Comparison of ENCODE assay signal across 14 mouse cellular contexts in the genomic region with DNA sequence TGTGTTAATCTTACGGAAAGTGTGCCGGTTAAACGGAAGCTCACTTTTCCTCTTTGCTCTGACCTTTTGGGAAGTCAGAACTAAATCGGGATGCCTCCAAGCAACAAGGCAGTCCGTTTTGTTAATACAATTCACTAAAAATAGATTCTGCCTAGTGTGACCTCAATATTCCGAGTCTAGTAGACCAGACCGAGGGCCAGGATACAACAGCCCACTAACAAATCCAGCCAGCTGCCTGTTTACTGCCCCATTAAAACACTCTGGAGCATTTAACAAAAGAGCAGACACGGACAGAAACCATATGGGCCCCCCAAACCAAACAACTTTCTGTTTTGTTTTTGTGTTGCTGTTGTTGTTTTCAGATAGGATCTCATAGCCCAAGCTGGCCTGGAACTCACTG.
DNase-seq lines count a peak whose midpoint lies in the region; ATAC-seq and TF ChIP-seq lines count a peak whose summit lies in the region.
"Had no signal": no experiment of that assay in that cellular context is flagged by ENCODE, and none has a peak within 500 bp of the region (broad histone marks: within the 10 kb centered on the region; RNA-seq: fewer than 3 reads in every experiment).

No protein-coding gene starts in this region.

- TF ChIP-seq POLR2A in heart, adult 2 months (IDR thresholded peaks at IDR 0.05; ENCODE audit: insufficient read depth, low read depth, low read length) = no peak

- H3K4me3 ChIP-seq in heart, adult 2 months = no peak overlapping the region
- H3K4me3 ChIP-seq in heart, embryonic 12.5 days = no peak overlapping the region
- H3K4me3 ChIP-seq: embryonic facial prominence, embryonic 15.5 days had no signal

- DNase-seq in heart, adult 2 months = peak in 1 of 2 experiments; percentile 13
- DNase-seq in heart, postnatal 36 days = no peak
- DNase-seq in kidney, postnatal 10 days = peak; percentile 43
- DNase-seq in lung, postnatal 25 days (ENCODE audit: low spot score) = peak; percentile 22
- DNase-seq in cerebellum, postnatal 36 days = no peak
- DNase-seq in thymus, postnatal 4 days = no peak
- no peak for DNase-seq in embryo, embryonic 10.5 days (ENCODE audit: low spot score)
- DNase-seq: cerebellum, postnatal 25 days; thymus, adult 2 months had no signal

- peaks cover 3% of the 10 kb centered on the region; the same call in 1 of the 2 replicates for H3K36me3 ChIP-seq in heart, adult 2 months (ENCODE audit: control insufficient read depth, insufficient read depth, low read length)
- no peaks in the 10 kb centered on the region for H3K36me3 ChIP-seq in heart, embryonic 12.5 days
- H3K36me3 ChIP-seq: embryonic facial prominence, embryonic 15.5 days had no signal

- TF ChIP-seq CTCF in heart, adult 2 months (IDR thresholded peaks at IDR 0.05) = no peak

- H3K79me2 ChIP-seq in heart, adult 2 months (replicated peaks; ENCODE audit: control insufficient read depth, insufficient read depth, low read length) = no peaks in the 10 kb centered on the region

- ATAC-seq in heart, embryonic 12.5 days (ENCODE audit: insufficient number of reproducible peaks, low FRiP score) = no peak
- ATAC-seq: activated CD4-positive, CD25-positive, alpha-beta regulatory T cell, adult 4 months; forebrain, embryonic 16.5 days had no signal

- no peak overlapping the region for H3K9ac ChIP-seq in heart, adult 2 months (ENCODE audit: low read depth, low read length)
- H3K9ac ChIP-seq in heart, embryonic 12.5 days = no peak overlapping the region
- H3K9ac ChIP-seq: embryonic facial prominence, embryonic 15.5 days had no signal

- WGBS in heart, adult 2 months = 15% methylated on average over 8 of the region's 8 CpGs
- WGBS in heart, embryonic 12.5 days = 35% methylated on average over 8 of the region's 8 CpGs

- H3K4me2 ChIP-seq in heart, embryonic 12.5 days = 0 out of 2 replicates have a peak overlapping the region, but pooled peaks have one; percentile 10
- H3K4me2 ChIP-seq: embryonic facial prominence, embryonic 15.5 days; liver, embryonic 11.5 days had no signal

- intact Hi-C loops in heart, adult 2 months (cut with DNase I) = loop anchor here (5.0 kb wide), 1 partner anchor 484 kb away; no protein-coding TSS in a partner anchor
- intact Hi-C loops in heart, postnatal 36 days (cut with DNase I) = loop anchor here (10.0 kb wide), 1 partner anchor 826 kb away; no protein-coding TSS in a partner anchor

- H3K4me1 ChIP-seq in heart, adult 2 months (ENCODE audit: control insufficient read depth, insufficient read depth, low read length) = peaks cover 10% of the 10 kb centered on the region
- H3K4me1 ChIP-seq in heart, embryonic 12.5 days (replicated peaks) = peaks cover 27% of the 10 kb centered on the region

- no peaks in the 10 kb centered on the region for H3K9me3 ChIP-seq in heart, embryonic 12.5 days (replicated peaks)
- H3K9me3 ChIP-seq: embryonic facial prominence, embryonic 15.5 days had no signal

- no peaks in the 10 kb centered on the region for H3K27me3 ChIP-seq in heart, adult 2 months (ENCODE audit: control insufficient read depth, insufficient read depth, low read length)
- peaks cover 1% of the 10 kb centered on the region; the same call in 1 of the 2 replicates for H3K27me3 ChIP-seq in heart, embryonic 12.5 days (replicated peaks)
- H3K27me3 ChIP-seq: embryonic facial prominence, embryonic 15.5 days had no signal

- H3K27ac ChIP-seq in heart, adult 2 months = peak overlapping the region; percentile 75
- no peak overlapping the region for H3K27ac ChIP-seq in heart, embryonic 12.5 days (ENCODE audit: poor library complexity, severe bottlenecking)
- H3K27ac ChIP-seq: embryonic facial prominence, embryonic 15.5 days had no signal

- TF ChIP-seq EP300 in heart, adult 2 months (IDR thresholded peaks at IDR 0.05; ENCODE audit: insufficient read depth, low read depth, low read length) = no peak

Comparison
In these comparisons a context has a peak if more than half of its experiments do, and no peak if none do; other contexts are left out.
1. DNase-seq: peak in kidney, postnatal 10 days (single experiment) and lung, postnatal 25 days (single experiment); none in heart, postnatal 36 days (0 of 2), cerebellum, postnatal 36 days (0 of 2), thymus, postnatal 4 days (single experiment) and embryo, embryonic 10.5 days (single experiment).